Mouse (Mus musculus): Measurements from ENCODE around the gene Gadl1. TPM values are rescaled to one million over a fixed set of nuclear protein-coding genes. Genes with fewer than 3 reads are reported as not detected.

Gene Gadl1
- total and polyA plus RNA-seq, 3 experiments = 0.13 TPM; not detected in 2

DNA sequence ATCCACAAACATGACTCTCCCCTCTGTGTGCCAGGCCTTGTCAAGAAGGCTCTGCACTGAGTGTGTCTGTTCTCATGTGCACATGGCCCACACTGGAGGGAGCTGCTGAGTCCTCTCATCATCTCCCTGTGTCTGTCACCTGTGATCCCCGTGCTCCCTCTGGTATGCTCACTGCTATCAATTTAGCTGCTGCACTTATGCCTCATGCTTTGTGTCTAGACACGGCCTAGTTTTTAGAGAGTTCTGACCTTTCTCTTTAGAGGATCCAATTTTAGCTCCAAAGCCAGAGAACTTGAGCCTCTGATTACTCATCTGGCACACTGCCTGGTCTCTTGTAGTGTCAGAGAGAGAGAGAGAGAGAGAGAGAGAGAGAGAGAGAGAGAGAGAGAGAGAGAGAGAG lies 42.0 kb upstream of the Gadl1 start:
- H3K4me2 ChIP-seq (ENCODE audit: insufficient read depth, low read depth, poor library complexity, severe bottlenecking) = no peak overlapping the region
- no peaks in the 10 kb centered on the region for H3K27me3 ChIP-seq (replicated peaks)
- no peak overlapping the region for H3K27ac ChIP-seq (ENCODE audit: insufficient read depth, low read depth)
- TF ChIP-seq CHD2 (IDR thresholded peaks at IDR 0.05; ENCODE audit: low read length) (no peak), KAT2A (IDR thresholded peaks at IDR 0.05; ENCODE audit: insufficient replicate concordance, low read length) (no peak), CTCF (conservative IDR thresholded peaks at IDR 0.05 in 1 of 2, IDR thresholded peaks at IDR 0.05 in 1 of 2; ENCODE audit: low read depth in 2 of 2, low read length in 2 of 2) (no peak), IRF4 (IDR thresholded peaks at IDR 0.05; ENCODE audit: low read depth, low read length) (no peak), NRF1 (IDR thresholded peaks at IDR 0.05; ENCODE audit: low read depth, low read length) (no peak), NELFE (IDR thresholded peaks at IDR 0.05; ENCODE audit: low read depth, low read length) (no peak), TBP (conservative IDR thresholded peaks at IDR 0.05; ENCODE audit: low read depth, low read length) (no peak), PAX5 (IDR thresholded peaks at IDR 0.05; ENCODE audit: low read length) (no peak), RAD21 (IDR thresholded peaks at IDR 0.05; ENCODE audit: low read depth, low read length) (no peak), USF2 (conservative IDR thresholded peaks at IDR 0.05; ENCODE audit: low read depth, low read length) (no peak), MYC (IDR thresholded peaks at IDR 0.05; ENCODE audit: low read depth, low read length) (no peak), JUN (IDR thresholded peaks at IDR 0.05; ENCODE audit: insufficient read depth, low read depth, low read length) (no peak), ELF1 (IDR thresholded peaks at IDR 0.05; ENCODE audit: low read depth, low read length) (no peak), ZNF384 (IDR thresholded peaks at IDR 0.05; ENCODE audit: low read depth, low read length) (no peak)
- DNase-seq (ENCODE audit: extremely low read depth) = no peak
- dilution Hi-C loops (cut with MboI; ENCODE audit: extremely low pct_ligation_motif_present, extremely low pct_unique_long_range_greater_than_20kb, low sequenced_read_pairs) = no loop called here
- H3K36me3 ChIP-seq (replicated peaks in 1 of 2; ENCODE audit: control insufficient read depth in 1 of 2, insufficient read depth in 1 of 2, low read length in 1 of 2) = no peaks in the 10 kb centered on the region
- H3K9me3 ChIP-seq (replicated peaks; ENCODE audit: low read length) = no peaks in the 10 kb centered on the region
- H3K4me3 ChIP-seq (replicated peaks in 1 of 3; ENCODE audit: low read depth in 2 of 3, low read length in 2 of 3, poor library complexity in 1 of 3) = no peak overlapping the region
- H3K4me1 ChIP-seq (ENCODE audit: control insufficient read depth in 1 of 2, insufficient read depth in 2 of 2) = no peaks in the 10 kb centered on the region
- in situ Hi-C loops (cut with MboI; ENCODE audit: low pct_ligation_motif_present, low pct_unique_long_range_greater_than_20kb, low sequenced_read_pairs) = loop anchor here (10.0 kb wide), 1 partner anchor 178 kb away; no protein-coding TSS in a partner anchor
- H3K79me2 ChIP-seq (replicated peaks; ENCODE audit: control insufficient read depth, extremely low read depth, insufficient read depth, poor library complexity, severe bottlenecking) = no peaks in the 10 kb centered on the region
- no peak overlapping the region for H3K9ac ChIP-seq (ENCODE audit: insufficient read depth, low read depth)

- Histone ChIP-seq H3K27ac (ENCODE audit: insufficient read depth, low read depth) (no peak overlapping the region), H3K9ac (ENCODE audit: insufficient read depth, low read depth) (no peak overlapping the region), H3K4me1 (ENCODE audit: control insufficient read depth in 1 of 2, insufficient read depth in 2 of 2) (no peaks in the 10 kb centered on the region), H3K79me2 (replicated peaks; ENCODE audit: control insufficient read depth, extremely low read depth, insufficient read depth, poor library complexity, severe bottlenecking) (no peaks in the 10 kb centered on the region), H3K4me3 (replicated peaks in 1 of 3; ENCODE audit: low read depth in 2 of 3, low read length in 2 of 3, poor library complexity in 1 of 3) (no peak overlapping the region), H3K4me2 (ENCODE audit: insufficient read depth, low read depth, poor library complexity, severe bottlenecking) (no peak overlapping the region), H3K27me3 (replicated peaks) (no peaks in the 10 kb centered on the region), H3K36me3 (replicated peaks in 1 of 2; ENCODE audit: control insufficient read depth in 1 of 2, insufficient read depth in 1 of 2, low read length in 1 of 2) (no peaks in the 10 kb centered on the region), H3K9me3 (replicated peaks; ENCODE audit: low read length) (peaks cover 1% of the 10 kb centered on the region)
- no peak for DNase-seq (ENCODE audit: extremely low read depth)
- in situ Hi-C loops (cut with MboI; ENCODE audit: low pct_ligation_motif_present, low pct_unique_long_range_greater_than_20kb, low sequenced_read_pairs) (no loop called here), dilution Hi-C loops (cut with MboI; ENCODE audit: extremely low pct_ligation_motif_present, extremely low pct_unique_long_range_greater_than_20kb, low sequenced_read_pairs) (no loop called here)
- no peak for TF ChIP-seq GABPA (IDR thresholded peaks at IDR 0.05; ENCODE audit: insufficient replicate concordance, low read depth, low read length)
- TF ChIP-seq SMC3 (IDR thresholded peaks at IDR 0.05; ENCODE audit: low read depth, low read length) = peak; percentile 46
- TF ChIP-seq JUND (conservative IDR thresholded peaks at IDR 0.05; ENCODE audit: low read depth, low read length) = no peak
- TF ChIP-seq ZMIZ1 (IDR thresholded peaks at IDR 0.05; ENCODE audit: low read depth, low read length) = no peak
- TF ChIP-seq HCFC1 (IDR thresholded peaks at IDR 0.05; ENCODE audit: low read depth, low read length) = no peak
- no peak for TF ChIP-seq UBTF (IDR thresholded peaks at IDR 0.05; ENCODE audit: low read depth, low read length)
- TF ChIP-seq MAX (IDR thresholded peaks at IDR 0.05; ENCODE audit: low read length) = no peak
- no peak for TF ChIP-seq MXI1 (IDR thresholded peaks at IDR 0.05; ENCODE audit: low read depth, low read length)
- peak in 1 of 2 experiments; percentile 62; a peak in 2 of 4 replicates for TF ChIP-seq CTCF (conservative IDR thresholded peaks at IDR 0.05 in 1 of 2, IDR thresholded peaks at IDR 0.05 in 1 of 2; ENCODE audit: low read depth in 2 of 2, low read length in 2 of 2)
- TF ChIP-seq RAD21 (IDR thresholded peaks at IDR 0.05; ENCODE audit: low read depth, low read length) = peak; percentile 55
Observed at GRCm38 (mm10) chr9:115870168-115870567, 39.1 kb upstream of the Gadl1 start.
